Mouse (Mus musculus): Measurements from ENCODE around the gene Prss43. TPM values are rescaled to one million over a fixed set of nuclear protein-coding genes. Genes with fewer than 3 reads are reported as not detected.

Gene Prss43
- polyA plus RNA-seq, 1 experiment from 2014 or later, result not detected

GRCm38 (mm10) chr9:110849162-110849561, 22.7 kb downstream of the Prss43 start:
- Histone ChIP-seq H3K4me1 (ENCODE audit: control insufficient read depth, insufficient read depth, low read length) (no peaks in the 10 kb centered on the region), H3K27me3 (ENCODE audit: control insufficient read depth, insufficient read depth, low read length) (no peaks in the 10 kb centered on the region), H3K9ac (replicated peaks; ENCODE audit: low read depth, low read length) (no peak overlapping the region), H3K9me3 (ENCODE audit: control insufficient read depth, low read depth, low read length) (no peaks in the 10 kb centered on the region), H3K4me3 (ENCODE audit: low read depth, low read length) (no peak overlapping the region), H3K4me2 (replicated peaks; ENCODE audit: low read depth, low read length) (no peak overlapping the region), H3K36me3 (ENCODE audit: control insufficient read depth, insufficient read depth, low read length) (no peaks in the 10 kb centered on the region), H3K27ac (ENCODE audit: low read length) (no peak overlapping the region)
- no peak for ATAC-seq (ENCODE audit: insufficient number of reproducible peaks, insufficient read depth, low FRiP score, low read depth)
- 69% methylated on average over 7 of the region's 7 CpGs for WGBS

DNA sequence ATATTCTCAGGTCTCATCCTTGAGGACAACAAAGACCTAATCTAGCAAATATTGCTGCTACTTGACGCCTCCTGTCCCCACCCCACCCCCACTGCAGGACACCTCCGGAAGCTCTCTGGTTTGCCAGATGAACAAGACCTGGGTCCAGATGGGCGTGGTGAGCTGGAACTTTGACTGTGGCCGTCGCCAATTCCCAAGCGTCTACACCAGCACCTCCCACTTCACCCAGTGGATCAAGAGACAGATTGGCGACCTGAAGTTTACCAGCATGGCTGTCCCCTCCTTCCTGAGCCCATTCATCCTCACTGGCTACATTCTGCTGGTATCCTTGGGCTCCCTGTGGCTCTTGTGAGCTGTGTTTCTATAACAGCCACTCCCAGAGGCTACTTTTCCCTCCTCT, 29.4 kb downstream of the Prss43 start:
- H3K9ac ChIP-seq (replicated peaks; ENCODE audit: low read depth, low read length), result no peak overlapping the region

GRCm38 (mm10) chr9:110856920-110857319, 30.4 kb downstream of the Prss43 start:
- Histone ChIP-seq H3K4me3 (ENCODE audit: low read depth, low read length) (no peak overlapping the region), H3K4me1 (ENCODE audit: control insufficient read depth, insufficient read depth, low read length) (0 out of 2 replicates have a peak, but pooled peaks cover 5% of the 10 kb centered on the region), H3K27me3 (ENCODE audit: control insufficient read depth, insufficient read depth, low read length) (0 out of 2 replicates have a peak, but pooled peaks cover 4% of the 10 kb centered on the region), H3K4me2 (replicated peaks; ENCODE audit: low read depth, low read length) (no peak overlapping the region), H3K27ac (ENCODE audit: low read length) (no peak overlapping the region), H3K9ac (replicated peaks; ENCODE audit: low read depth, low read length) (no peak overlapping the region), H3K36me3 (ENCODE audit: control insufficient read depth, insufficient read depth, low read length) (no peaks in the 10 kb centered on the region), H3K9me3 (ENCODE audit: control insufficient read depth, low read depth, low read length) (no peaks in the 10 kb centered on the region)
- ATAC-seq (ENCODE audit: insufficient number of reproducible peaks, insufficient read depth, low FRiP score, low read depth), result no peak
- 56% methylated on average over 4 of the region's 4 CpGs for WGBS

More for the DNA sequence above, 29.4 kb downstream of the Prss43 start:
- no peak for ATAC-seq (ENCODE audit: insufficient number of reproducible peaks, insufficient read depth, low FRiP score, low read depth)
- H3K4me2 ChIP-seq (replicated peaks; ENCODE audit: low read depth, low read length), result no peak overlapping the region
- WGBS, result 68% methylated on average over 7 of the region's 7 CpGs
- H3K9me3 ChIP-seq (ENCODE audit: control insufficient read depth, low read depth, low read length), result no peaks in the 10 kb centered on the region
- H3K4me3 ChIP-seq (ENCODE audit: low read depth, low read length), result no peak overlapping the region
- no peak overlapping the region for H3K27ac ChIP-seq (ENCODE audit: low read length)
- H3K4me1 ChIP-seq (ENCODE audit: control insufficient read depth, insufficient read depth, low read length), result 0 out of 2 replicates have a peak, but pooled peaks cover 5% of the 10 kb centered on the region
- no peaks in the 10 kb centered on the region for H3K36me3 ChIP-seq (ENCODE audit: control insufficient read depth, insufficient read depth, low read length)
- H3K27me3 ChIP-seq (ENCODE audit: control insufficient read depth, insufficient read depth, low read length), result 0 out of 2 replicates have a peak, but pooled peaks cover 4% of the 10 kb centered on the region

GRCm38 (mm10) chr9:110857781-110858472, 31.4 kb downstream of the Prss43 start, which contains the start of gene Prss50:
Prss50 (plus strand) TSS chr9:110857967.
- H3K36me3 ChIP-seq (ENCODE audit: control insufficient read depth, insufficient read depth, low read length), result no peaks in the 10 kb centered on the region
- H3K4me1 ChIP-seq (ENCODE audit: control insufficient read depth, insufficient read depth, low read length), result 0 out of 2 replicates have a peak, but pooled peaks cover 5% of the 10 kb centered on the region
- H3K27ac ChIP-seq (ENCODE audit: low read length), result no peak within 1 kb of the TSS
- ATAC-seq (ENCODE audit: insufficient number of reproducible peaks, insufficient read depth, low FRiP score, low read depth), result no peak
- H3K9ac ChIP-seq (replicated peaks; ENCODE audit: low read depth, low read length), result no peak within 1 kb of the TSS
- peak within 1 kb of the TSS; percentile 10; the same call in 1 of the 2 replicates for H3K4me3 ChIP-seq (ENCODE audit: low read depth, low read length)
- H3K9me3 ChIP-seq (ENCODE audit: control insufficient read depth, low read depth, low read length), result no peaks in the 10 kb centered on the region
- H3K4me2 ChIP-seq (replicated peaks; ENCODE audit: low read depth, low read length), result peak within 1 kb of the TSS; percentile 37
- H3K27me3 ChIP-seq (ENCODE audit: control insufficient read depth, insufficient read depth, low read length), result 0 out of 2 replicates have a peak, but pooled peaks cover 4% of the 10 kb centered on the region
- WGBS, result 11% methylated on average over 50 of the region's 50 CpGs

GRCm38 (mm10) chr9:110858523-110858922, 32.0 kb downstream of the Prss43 start:
- WGBS, result 37% methylated on average over 5 of the region's 5 CpGs
- no peaks in the 10 kb centered on the region for H3K36me3 ChIP-seq (ENCODE audit: control insufficient read depth, insufficient read depth, low read length)
- H3K4me1 ChIP-seq (ENCODE audit: control insufficient read depth, insufficient read depth, low read length), result 0 out of 2 replicates have a peak, but pooled peaks cover 5% of the 10 kb centered on the region
- H3K9ac ChIP-seq (replicated peaks; ENCODE audit: low read depth, low read length), result no peak overlapping the region
- H3K4me3 ChIP-seq (ENCODE audit: low read depth, low read length), result no peak overlapping the region
- H3K27ac ChIP-seq (ENCODE audit: low read length), result no peak overlapping the region
- H3K27me3 ChIP-seq (ENCODE audit: control insufficient read depth, insufficient read depth, low read length), result 0 out of 2 replicates have a peak, but pooled peaks cover 4% of the 10 kb centered on the region
- ATAC-seq (ENCODE audit: insufficient number of reproducible peaks, insufficient read depth, low FRiP score, low read depth), result no peak
- no peaks in the 10 kb centered on the region for H3K9me3 ChIP-seq (ENCODE audit: control insufficient read depth, low read depth, low read length)
- no peak overlapping the region for H3K4me2 ChIP-seq (replicated peaks; ENCODE audit: low read depth, low read length)

DNA sequence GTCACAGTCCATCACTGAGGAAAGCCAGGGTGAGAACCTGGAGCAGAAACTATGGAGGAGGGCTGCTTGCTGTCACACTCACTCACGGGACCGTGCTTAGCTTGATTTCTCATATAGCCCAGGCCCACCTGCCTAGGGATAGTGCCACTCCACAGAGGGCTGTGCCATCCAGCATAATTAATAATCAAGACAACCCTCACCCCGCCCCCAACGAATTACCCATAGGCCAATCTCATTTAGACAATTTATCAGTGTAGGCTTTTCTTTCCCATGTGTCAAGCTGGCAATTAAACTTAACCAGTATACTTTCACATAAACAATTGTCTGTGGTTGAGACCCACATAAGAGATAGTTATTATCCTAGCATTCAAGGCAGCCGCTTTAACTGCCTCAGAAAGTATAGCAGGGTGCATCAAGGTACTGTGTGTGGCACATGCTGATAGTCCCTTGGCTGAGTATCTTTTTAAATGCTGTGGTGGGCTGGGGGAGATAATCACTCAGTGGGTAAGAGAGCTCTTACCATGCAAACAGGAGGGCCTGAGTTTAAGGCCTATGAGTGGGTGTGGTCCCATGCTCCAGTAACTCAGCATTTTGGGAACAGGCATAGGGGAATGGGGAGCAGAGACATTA, 32.6 kb downstream of the Prss43 start:
- Histone ChIP-seq H3K4me2 (replicated peaks; ENCODE audit: low read depth, low read length) (no peak overlapping the region), H3K4me3 (ENCODE audit: low read depth, low read length) (no peak overlapping the region), H3K27me3 (ENCODE audit: control insufficient read depth, insufficient read depth, low read length) (0 out of 2 replicates have a peak, but pooled peaks cover 4% of the 10 kb centered on the region), H3K36me3 (ENCODE audit: control insufficient read depth, insufficient read depth, low read length) (no peaks in the 10 kb centered on the region), H3K9ac (replicated peaks; ENCODE audit: low read depth, low read length) (no peak overlapping the region), H3K9me3 (ENCODE audit: control insufficient read depth, low read depth, low read length) (no peaks in the 10 kb centered on the region), H3K27ac (ENCODE audit: low read length) (no peak overlapping the region), H3K4me1 (ENCODE audit: control insufficient read depth, insufficient read depth, low read length) (0 out of 2 replicates have a peak, but pooled peaks cover 5% of the 10 kb centered on the region)
- 76% methylated on average over 5 of the region's 5 CpGs for WGBS
- no peak for ATAC-seq (ENCODE audit: insufficient number of reproducible peaks, insufficient read depth, low FRiP score, low read depth)

- no peaks in the 10 kb centered on the region for H3K36me3 ChIP-seq (ENCODE audit: control insufficient read depth, insufficient read depth, low read length)
- H3K4me3 ChIP-seq (ENCODE audit: low read depth, low read length), result no peak overlapping the region
- H3K4me1 ChIP-seq (ENCODE audit: control insufficient read depth, insufficient read depth, low read length), result peaks cover 6% of the 10 kb centered on the region; the same call in 1 of the 2 replicates
- no peak overlapping the region for H3K4me2 ChIP-seq (replicated peaks; ENCODE audit: low read depth, low read length)
- WGBS, result 25% methylated on average over 7 of the region's 7 CpGs
- H3K27me3 ChIP-seq (ENCODE audit: control insufficient read depth, insufficient read depth, low read length), result 0 out of 2 replicates have a peak, but pooled peaks cover 7% of the 10 kb centered on the region
- no peak overlapping the region for H3K9ac ChIP-seq (replicated peaks; ENCODE audit: low read depth, low read length)
- no peaks in the 10 kb centered on the region for H3K9me3 ChIP-seq (ENCODE audit: control insufficient read depth, low read depth, low read length)
- H3K27ac ChIP-seq (ENCODE audit: low read length), result no peak overlapping the region
- ATAC-seq (ENCODE audit: insufficient number of reproducible peaks, insufficient read depth, low FRiP score, low read depth), result no peak
These were observed 44.5 kb downstream of the Prss43 start for GRCm38 (mm10) chr9:110871030-110871429.
